In the genomic region with DNA sequence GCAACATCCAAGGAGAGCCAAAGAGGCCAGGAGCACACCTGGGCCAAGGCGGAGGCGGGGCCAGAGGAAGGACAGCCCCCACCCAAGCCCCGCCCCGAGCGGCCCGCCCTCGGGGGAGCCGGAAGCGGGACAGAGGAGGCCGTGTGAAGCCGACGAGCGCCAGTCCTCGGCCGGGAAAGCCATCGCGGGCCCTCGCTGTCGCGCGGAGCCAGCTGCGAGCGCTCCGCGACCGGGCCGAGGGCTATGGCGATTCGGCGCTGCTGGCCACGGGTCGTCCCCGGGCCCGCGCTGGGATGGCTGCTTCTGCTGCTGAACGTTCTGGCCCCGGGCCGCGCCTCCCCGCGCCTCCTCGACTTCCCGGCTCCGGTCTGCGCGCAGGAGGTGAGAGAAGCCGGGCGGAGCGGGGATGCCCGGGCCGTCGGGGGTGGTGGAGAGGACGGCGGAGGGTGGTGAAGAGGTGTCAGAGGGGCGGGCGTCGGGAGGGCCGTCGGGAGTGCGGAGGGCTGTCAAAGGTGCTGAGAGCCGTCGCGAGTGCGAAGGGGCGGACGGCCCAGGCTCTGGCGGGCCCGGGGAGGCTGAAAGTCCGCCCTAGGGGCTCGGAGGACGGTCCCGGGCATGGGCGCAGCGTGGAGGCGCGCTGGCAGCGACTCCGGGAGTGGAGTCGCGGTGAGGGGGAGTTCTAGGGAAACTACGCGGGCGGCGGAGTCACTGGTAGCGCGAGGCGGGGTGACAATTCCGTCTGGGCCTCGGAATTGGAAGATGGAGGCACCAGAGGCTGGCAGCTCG, we compare ENCODE assay signal across 8 mouse cellular contexts. TPM values are rescaled to one million over a fixed set of nuclear protein-coding genes. Genes with fewer than 3 reads are reported as not detected.
A peak's percentile ranks its signal among the peaks of the same experiment; 100 is the strongest.
DNase-seq lines count a peak whose midpoint lies in the region; ATAC-seq and TF ChIP-seq lines count a peak whose summit lies in the region.

Gene Il17ra, plus strand, starts transcription at position 162 of the 786 bp plus-strand sequence.

- no peaks in the 10 kb centered on the region for H3K4me1 ChIP-seq in hindbrain, postnatal 0 days (ENCODE audit: insufficient read depth, low read length)
- peaks cover 8% of the 10 kb centered on the region for H3K4me1 ChIP-seq in liver, adult 2 months (ENCODE audit: control insufficient read depth, insufficient read depth, low read length)
- no peaks in the 10 kb centered on the region for H3K4me1 ChIP-seq in midbrain, postnatal 0 days (ENCODE audit: insufficient read depth, low read length)

- no peak for TF ChIP-seq CTCF in layer of hippocampus, adult 2 months (conservative IDR thresholded peaks at IDR 0.05)
- no peak for TF ChIP-seq CTCF in hindbrain, postnatal 0 days (IDR thresholded peaks at IDR 0.05; ENCODE audit: low read depth)
- no peak for TF ChIP-seq CTCF in liver, adult 2 months (IDR thresholded peaks at IDR 0.05; ENCODE audit: low read depth, low read length)
- TF ChIP-seq CTCF in midbrain, postnatal 0 days (IDR thresholded peaks at IDR 0.05), result no peak

- H3K4me3 ChIP-seq in layer of hippocampus, adult 2 months, result peak within 1 kb of the TSS; percentile 63
- peak within 1 kb of the TSS; percentile 57 for H3K4me3 ChIP-seq in hindbrain, postnatal 0 days (ENCODE audit: low read length)
- peak within 1 kb of the TSS; percentile 87 for H3K4me3 ChIP-seq in liver, adult 2 months (ENCODE audit: insufficient read depth, low read depth, low read length)
- peak within 1 kb of the TSS; percentile 43 for H3K4me3 ChIP-seq in midbrain, postnatal 0 days (ENCODE audit: low read depth, low read length)

- peak within 1 kb of the TSS; percentile 61; the same call in 1 of the 2 replicates for H3K27ac ChIP-seq in layer of hippocampus, adult 2 months
- peak within 1 kb of the TSS; percentile 3; the same call in 1 of the 2 replicates for H3K27ac ChIP-seq in hindbrain, postnatal 0 days
- H3K27ac ChIP-seq in liver, adult 2 months (replicated peaks; ENCODE audit: insufficient read depth, low read depth, low read length), result peak within 1 kb of the TSS; percentile 38
- H3K27ac ChIP-seq in midbrain, postnatal 0 days (ENCODE audit: low read depth, low read length), result no peak within 1 kb of the TSS

- H3K4me2 ChIP-seq in hindbrain, postnatal 0 days (ENCODE audit: low read depth, low read length), result peak within 1 kb of the TSS; percentile 56
- H3K4me2 ChIP-seq in midbrain, postnatal 0 days (ENCODE audit: low read depth, low read length, poor library complexity, severe bottlenecking), result peak within 1 kb of the TSS; percentile 49

- peaks cover 18% of the 10 kb centered on the region for H3K79me2 ChIP-seq in liver, adult 2 months (ENCODE audit: control insufficient read depth, insufficient read depth, low read length)

- WGBS in hindbrain, postnatal 0 days, result 1% methylated on average over 69 of the region's 90 CpGs
- under 1% methylated on average over 89 of the region's 90 CpGs for WGBS in liver, adult 2 months
- under 1% methylated on average over 81 of the region's 90 CpGs for WGBS in midbrain, postnatal 0 days

- no peaks in the 10 kb centered on the region for H3K36me3 ChIP-seq in hindbrain, postnatal 0 days (ENCODE audit: insufficient read depth, low read length)
- no peaks in the 10 kb centered on the region for H3K36me3 ChIP-seq in liver, adult 2 months (ENCODE audit: control insufficient read depth, insufficient read depth, low read length)
- no peaks in the 10 kb centered on the region for H3K36me3 ChIP-seq in midbrain, postnatal 0 days (ENCODE audit: insufficient read depth, low read length)
- H3K36me3 ChIP-seq in splenic B cell, adult 2 months (ENCODE audit: control insufficient read depth, insufficient read depth, low read length, poor library complexity, severe bottlenecking), result no peaks in the 10 kb centered on the region

- H3K9me3 ChIP-seq in hindbrain, postnatal 0 days (ENCODE audit: low read length), result no peaks in the 10 kb centered on the region
- H3K9me3 ChIP-seq in midbrain, postnatal 0 days (ENCODE audit: low read length), result no peaks in the 10 kb centered on the region

- peak; percentile 85 for ATAC-seq in hindbrain, postnatal 0 days
- peak; percentile 68 for ATAC-seq in midbrain, postnatal 0 days (ENCODE audit: low FRiP score)

- DNase-seq in layer of hippocampus, adult 2 months (ENCODE audit: low spot score in 2 of 2), result peak in 1 of 2 experiments; percentile 57
- DNase-seq in layer of hippocampus, adult 8-10 months (ENCODE audit: low spot score in 2 of 2), result no peak
- DNase-seq in c-Kit-positive CD71-positive TER-119-positive erythroid progenitor cells, embryonic 14.5 days (ENCODE audit: low spot score), result peak; percentile 81
- DNase-seq in gastrocnemius, adult 8-10 months (ENCODE audit: low spot score in 2 of 2), result peak; percentile 49 to 52
- peak; percentile 70 for DNase-seq in hindbrain, postnatal 0 days (ENCODE audit: low spot score)
- peak; percentile 56 for DNase-seq in liver, adult 2 months (ENCODE audit: extremely low read depth, low read depth, low spot score)
- DNase-seq in midbrain, postnatal 0 days (ENCODE audit: low spot score), result peak; percentile 45
- DNase-seq in splenic B cell, adult 2 months (ENCODE audit: low read depth, low spot score), result peak; percentile 87

- peak; percentile 67; the same call in 1 of the 2 replicates for TF ChIP-seq POLR2A in liver, adult 2 months (IDR thresholded peaks at IDR 0.05; ENCODE audit: extremely low read depth, insufficient read depth, low read length)

- peak within 1 kb of the TSS; percentile 56 for H3K9ac ChIP-seq in hindbrain, postnatal 0 days (replicated peaks; ENCODE audit: low read length)
- peak within 1 kb of the TSS; percentile 89 for H3K9ac ChIP-seq in liver, adult 2 months (ENCODE audit: low read depth, low read length)
- H3K9ac ChIP-seq in midbrain, postnatal 0 days (replicated peaks; ENCODE audit: low read length, poor library complexity, severe bottlenecking), result 0 out of 2 replicates have a peak within 1 kb of the TSS, but pooled peaks have one; percentile 33

- no peaks in the 10 kb centered on the region for H3K27me3 ChIP-seq in hindbrain, postnatal 0 days (ENCODE audit: insufficient read depth, low read length)
- no peaks in the 10 kb centered on the region for H3K27me3 ChIP-seq in liver, adult 2 months (ENCODE audit: control insufficient read depth, insufficient read depth, low read length)
- H3K27me3 ChIP-seq in midbrain, postnatal 0 days (ENCODE audit: insufficient read depth, low read length), result peaks cover 15% of the 10 kb centered on the region
- H3K27me3 ChIP-seq in splenic B cell, adult 2 months (ENCODE audit: control insufficient read depth, insufficient read depth, low read length, poor library complexity, severe bottlenecking), result no peaks in the 10 kb centered on the region

RNA-seq across cellular contexts. Expression of gene Il17ra, which starts in this region (rescaled TPM):
- total RNA-seq in layer of hippocampus, adult 2 months (2021), result 1 to 10 TPM; 6.7 to 8.1 TPM
- total RNA-seq in layer of hippocampus, adult 8-10 months (2022), result 10 to 100 TPM in 1 of 4 experiments, 1 to 10 TPM in 3; 8.3 to 11.9 (median 9.3) TPM
- 1 to 10 TPM in 3 of 4 experiments, under 1 TPM in 1; 0.75 to 2.6 (median 1.3) TPM for total RNA-seq in gastrocnemius, adult 8-10 months (2022)
- total RNA-seq in hindbrain, postnatal 0 days (2014; rRNA removed), result 7.8 and 10.6 TPM in 2 replicates
- polyA plus RNA-seq in hindbrain, postnatal 0 days (2015; fragmentation: Nextera tagmentation; extraction: Ambion mirVana), result 5.8 and 7.0 TPM in 2 replicates
- 3.6 and 6.5 TPM in 2 replicates for total RNA-seq in liver, adult 2 months (2014; rRNA removed)
- 13.2 and 20.7 TPM in 2 replicates for polyA plus RNA-seq in liver, adult 2 months (2012; rRNA removed)
- total RNA-seq in midbrain, postnatal 0 days (2014; rRNA removed), result 2.1 and 4.9 TPM in 2 replicates
- 2.0 and 2.3 TPM in 2 replicates for polyA plus RNA-seq in midbrain, postnatal 0 days (2015; fragmentation: Nextera tagmentation; extraction: Ambion mirVana)

Comparison
In these comparisons a context has a peak if more than half of its experiments do, and no peak if none do; other contexts are left out.
1. DNase-seq: peak in c-Kit-positive CD71-positive TER-119-positive erythroid progenitor cells, embryonic 14.5 days (single experiment), gastrocnemius, adult 8-10 months (2 of 2), hindbrain, postnatal 0 days (single experiment), liver, adult 2 months (single experiment), midbrain, postnatal 0 days (single experiment) and splenic B cell, adult 2 months (single experiment); none in layer of hippocampus, adult 8-10 months (0 of 2).
2. H3K9ac ChIP-seq: peak in every context shown above with its lines; median percentile 89 in liver, adult 2 months; 56 in hindbrain, postnatal 0 days; 33 in midbrain, postnatal 0 days.
3. Peak in every context shown above with its lines, with median percentiles within 50 percentile points of each other: H3K4me3 ChIP-seq.